Mouse (Mus musculus): ENCODE measurements at regions not wholly inside any gene's neighbourhood (a gene's known extent, or its start where the extent isn't known, plus 50 kb on each side); places are given as distances from the start of the nearest gene placed in this dataset.

GRCm38 (mm10) chr2:12469440-12470339, 50.4 kb upstream of the Mindy3 start:
- TF ChIP-seq CTCF (IDR thresholded peaks at IDR 0.05; ENCODE audit: extremely low read depth, insufficient read length, insufficient replicate concordance, low read depth, low read length) (no peak), POLR2A (IDR thresholded peaks at IDR 0.05; ENCODE audit: low read depth, low read length) (no peak)
- Histone ChIP-seq H3K27me3 (ENCODE audit: control insufficient read depth, insufficient read depth, low read length) (no peaks in the 10 kb centered on the region), H3K36me3 (ENCODE audit: control insufficient read depth, insufficient read depth, low read length) (no peaks in the 10 kb centered on the region), H3K4me1 (ENCODE audit: control insufficient read depth, insufficient read depth, insufficient read length, low read length) (no peaks in the 10 kb centered on the region), H3K27ac (ENCODE audit: insufficient read depth, low read depth, low read length) (no peak overlapping the region), H3K4me3 (ENCODE audit: low read depth, low read length) (no peak overlapping the region)
- WGBS, result 82% methylated on average over 7 of the region's 7 CpGs

Data from small intestine, adult 2 months (tissue).